Mouse (Mus musculus): ENCODE data around the gene Fam173a. TPM values are rescaled to one million over a fixed set of nuclear protein-coding genes. Genes with fewer than 3 reads are reported as not detected.

The Fam173a gene
- polyA plus RNA-seq, 1 experiment from 2014 or later, result 99.3 TPM

DNA sequence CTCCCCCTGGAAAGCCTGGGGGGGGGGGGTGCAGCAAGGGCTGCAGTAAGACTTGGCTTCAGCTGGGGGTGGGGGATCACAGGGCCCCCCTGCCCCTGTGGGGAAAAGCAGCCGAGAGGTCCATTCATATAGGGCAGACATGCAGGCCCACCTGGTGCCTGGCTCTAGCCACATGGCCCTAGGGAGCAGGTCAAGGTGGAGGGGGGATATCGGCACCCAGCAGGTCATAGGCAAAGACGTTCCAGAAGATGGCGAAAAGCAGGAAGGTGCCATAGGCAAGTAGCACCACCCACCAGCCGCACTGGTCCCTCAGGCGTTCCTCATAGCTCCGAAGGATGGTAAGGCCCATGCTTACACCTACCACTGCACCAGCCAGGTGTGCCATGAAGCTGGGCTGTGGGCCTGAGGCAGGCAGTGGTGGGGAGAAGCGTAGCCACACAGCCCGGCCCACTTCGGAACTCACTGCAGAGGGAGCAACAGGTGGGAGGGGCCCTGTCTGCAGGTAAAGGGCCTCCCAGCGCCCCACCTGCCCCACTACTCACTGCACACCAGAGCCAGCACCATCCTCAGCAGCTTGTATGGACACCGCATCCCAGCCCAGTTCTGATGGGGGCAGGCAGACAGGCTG, 42.0 kb upstream of the Fam173a start:
- Histone ChIP-seq H3K27ac (replicated peaks) (peak overlapping the region; percentile 97; the same call in 1 of the 2 replicates), H3K9ac (peak overlapping the region; percentile 83; the same call in 1 of the 2 replicates), H3K4me3 (replicated peaks) (peak overlapping the region; percentile 86), H3K36me3 (peaks cover 45% of the 10 kb centered on the region), H3K4me1 (peaks cover 66% of the 10 kb centered on the region), H3K4me2 (replicated peaks) (peak overlapping the region; percentile 93), H3K9me3 (replicated peaks) (no peaks in the 10 kb centered on the region), H3K27me3 (no peaks in the 10 kb centered on the region)
- ATAC-seq (ENCODE audit: insufficient number of reproducible peaks, low FRiP score, low TSS enrichment, low read depth), result no peak
- WGBS, result 77% methylated on average over 12 of the region's 12 CpGs

GRCm38 (mm10) chr17:25833961-25834594, 41.4 kb upstream of the Fam173a start:
- Histone ChIP-seq H3K27me3 (no peaks in the 10 kb centered on the region), H3K9ac (peak overlapping the region; percentile 83), H3K27ac (replicated peaks) (peak overlapping the region; percentile 97), H3K4me2 (replicated peaks) (peak overlapping the region; percentile 93), H3K36me3 (peaks cover 41% of the 10 kb centered on the region), H3K4me3 (replicated peaks) (peak overlapping the region; percentile 86), H3K9me3 (replicated peaks) (no peaks in the 10 kb centered on the region), H3K4me1 (peaks cover 72% of the 10 kb centered on the region)
- ATAC-seq (ENCODE audit: insufficient number of reproducible peaks, low FRiP score, low TSS enrichment, low read depth), result no peak
- 36% methylated on average over 6 of the region's 6 CpGs for WGBS

GRCm38 (mm10) chr17:25833291-25833663, 40.6 kb upstream of the Fam173a start, which contains the start of gene Stub1:
Gene Stub1 (minus strand): TSS chr17:25833404.
- Histone ChIP-seq H3K9ac (peak within 1 kb of the TSS; percentile 87), H3K27ac (replicated peaks) (peak within 1 kb of the TSS; percentile 97), H3K27me3 (no peaks in the 10 kb centered on the region), H3K4me2 (replicated peaks) (peak within 1 kb of the TSS; percentile 93), H3K4me1 (peaks cover 79% of the 10 kb centered on the region), H3K36me3 (peaks cover 35% of the 10 kb centered on the region), H3K9me3 (replicated peaks) (no peaks in the 10 kb centered on the region), H3K4me3 (replicated peaks) (peak within 1 kb of the TSS; percentile 86)
- under 1% methylated on average over 24 of the region's 24 CpGs for WGBS
- ATAC-seq (ENCODE audit: insufficient number of reproducible peaks, low FRiP score, low TSS enrichment, low read depth), result peak; percentile 46

DNA sequence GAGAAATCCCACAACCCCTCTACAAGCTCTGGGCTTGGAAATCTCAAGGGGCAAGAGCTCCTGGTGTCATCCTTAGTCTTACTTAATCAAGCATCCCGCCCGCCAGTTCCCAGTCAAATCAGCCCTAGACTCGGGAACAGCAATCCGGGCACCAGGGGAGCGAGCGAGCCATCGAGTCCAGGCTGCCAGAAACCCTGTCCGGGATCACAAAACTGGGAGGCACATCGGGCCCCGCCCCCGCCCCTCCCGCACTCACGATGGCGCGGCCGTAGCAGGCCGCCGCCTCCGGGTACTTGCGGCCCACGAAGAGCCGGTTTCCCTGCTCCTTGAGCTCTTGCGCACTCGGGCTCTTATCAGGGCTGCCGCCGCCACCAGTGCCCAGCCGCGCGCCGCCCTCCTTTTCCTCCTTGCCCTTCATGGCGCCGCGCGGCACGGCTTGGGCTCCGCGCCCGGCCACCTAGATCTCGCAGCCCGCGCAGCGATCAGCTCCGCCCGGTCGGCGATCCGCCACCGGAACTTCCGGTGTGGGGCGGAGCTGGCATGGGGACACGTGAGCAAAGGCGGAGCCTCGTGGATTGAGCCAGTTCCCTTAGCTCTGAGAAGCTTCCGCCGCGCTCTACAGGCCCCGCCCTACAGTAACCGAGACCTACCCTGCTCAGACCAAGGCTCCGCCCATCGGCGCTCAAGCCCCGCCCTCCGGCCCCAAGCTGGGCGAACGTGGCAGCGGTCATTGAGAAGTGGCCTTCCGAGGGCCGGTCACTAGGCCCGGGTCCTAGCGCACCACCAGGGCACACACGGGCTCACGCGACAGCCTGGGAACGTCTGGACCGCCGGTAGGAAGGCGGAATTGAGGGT, 40.0 kb upstream of the Fam173a start:
- no peaks in the 10 kb centered on the region for H3K9me3 ChIP-seq (replicated peaks)
- peaks cover 84% of the 10 kb centered on the region for H3K4me1 ChIP-seq
- peak overlapping the region; percentile 86 for H3K4me3 ChIP-seq (replicated peaks)
- peak; percentile 94 for ATAC-seq (ENCODE audit: insufficient number of reproducible peaks, low FRiP score, low TSS enrichment, low read depth)
- H3K27ac ChIP-seq (replicated peaks), result peak overlapping the region; percentile 97
- WGBS, result under 1% methylated on average over 77 of the region's 77 CpGs
- H3K4me2 ChIP-seq (replicated peaks), result peak overlapping the region; percentile 93
- no peaks in the 10 kb centered on the region for H3K27me3 ChIP-seq
- H3K36me3 ChIP-seq, result peaks cover 30% of the 10 kb centered on the region
- peak overlapping the region; percentile 87 for H3K9ac ChIP-seq

DNA sequence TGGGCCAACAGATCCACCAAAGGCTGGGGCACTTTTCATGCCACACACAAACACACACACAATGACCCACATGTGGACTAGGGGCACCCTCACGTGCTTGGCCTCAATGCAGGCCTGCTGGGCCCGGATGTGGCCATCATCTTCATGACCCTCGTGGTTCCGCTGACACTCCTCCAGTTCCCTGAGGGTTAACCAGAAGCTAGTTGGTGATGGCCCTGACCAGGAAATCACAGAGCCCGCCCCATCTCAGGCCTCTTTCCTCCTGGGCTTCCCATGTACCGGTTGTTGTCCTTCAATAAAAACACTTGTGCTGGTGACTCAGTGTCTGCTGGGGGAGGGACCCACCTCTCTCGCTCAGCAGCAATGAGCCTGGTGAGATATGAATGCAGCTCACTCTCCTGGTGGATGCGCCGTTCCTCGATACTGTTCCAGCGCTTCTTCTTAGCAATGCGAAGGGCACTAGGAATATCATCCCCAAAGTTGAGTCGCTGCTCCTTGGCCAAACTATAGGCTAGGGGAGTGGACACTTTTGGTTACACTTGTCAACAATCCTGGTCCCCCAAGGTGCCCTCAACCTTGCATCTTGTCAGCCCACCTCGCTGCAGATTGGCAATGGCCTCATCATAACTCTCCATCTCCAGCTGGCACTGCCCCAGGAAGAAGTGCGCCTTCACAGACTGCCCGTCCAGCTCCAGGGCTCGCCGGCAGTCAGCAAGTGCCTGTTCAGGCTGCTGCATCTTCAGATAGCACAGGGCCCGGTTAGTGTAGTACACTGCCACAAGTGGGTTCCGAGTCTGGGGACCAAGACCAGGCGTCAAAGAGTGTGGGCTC, 39.0 kb upstream of the Fam173a start:
- H3K36me3 ChIP-seq, result peaks cover 39% of the 10 kb centered on the region
- peak overlapping the region; percentile 97 for H3K27ac ChIP-seq (replicated peaks)

DNA sequence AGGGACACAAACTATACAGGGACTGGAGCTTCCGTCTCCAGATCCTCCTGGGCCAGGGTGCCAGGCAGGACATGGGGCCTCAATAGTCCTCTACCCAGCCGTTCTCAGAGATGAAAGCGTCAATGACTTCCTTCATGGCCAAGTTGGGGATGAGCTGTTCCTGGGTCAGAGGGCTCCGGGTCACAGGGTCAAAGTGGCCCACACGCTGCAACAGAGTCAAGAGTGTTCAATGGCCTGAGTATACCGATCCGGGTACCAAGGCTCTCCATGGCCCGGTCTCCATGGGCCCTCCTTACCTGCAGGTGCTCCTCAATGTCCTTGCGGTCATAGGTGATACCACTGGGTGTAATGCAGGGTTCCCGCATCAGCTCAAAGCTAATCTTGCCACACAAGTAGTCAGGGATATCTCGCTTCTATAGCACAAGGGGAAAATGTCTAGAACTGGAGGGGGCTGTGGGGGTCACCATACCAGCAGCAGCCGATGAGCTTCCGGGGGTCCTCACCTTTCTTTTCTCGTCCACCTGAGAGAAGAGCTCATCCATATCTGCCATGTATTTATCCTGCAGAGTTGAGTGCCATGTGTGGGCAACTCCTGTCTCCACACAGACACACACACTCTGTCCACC, 38.2 kb upstream of the Fam173a start:
- H3K27me3 ChIP-seq, result no peaks in the 10 kb centered on the region
- H3K4me1 ChIP-seq, result peaks cover 71% of the 10 kb centered on the region
- peak overlapping the region; percentile 93 for H3K4me2 ChIP-seq (replicated peaks)
- no peaks in the 10 kb centered on the region for H3K9me3 ChIP-seq (replicated peaks)
- no peak overlapping the region for H3K27ac ChIP-seq (replicated peaks)
- peak overlapping the region; percentile 86 for H3K4me3 ChIP-seq (replicated peaks)
- 81% methylated on average over 14 of the region's 14 CpGs for WGBS
- H3K36me3 ChIP-seq, result peaks cover 46% of the 10 kb centered on the region
- no peak for ATAC-seq (ENCODE audit: insufficient number of reproducible peaks, low FRiP score, low TSS enrichment, low read depth)
- no peak overlapping the region for H3K9ac ChIP-seq

More for the DNA sequence above, 39.0 kb upstream of the Fam173a start:
- H3K27me3 ChIP-seq, result no peaks in the 10 kb centered on the region
- no peaks in the 10 kb centered on the region for H3K9me3 ChIP-seq (replicated peaks)
- peak overlapping the region; percentile 87 for H3K9ac ChIP-seq
- peak overlapping the region; percentile 93 for H3K4me2 ChIP-seq (replicated peaks)
- peaks cover 78% of the 10 kb centered on the region for H3K4me1 ChIP-seq
- WGBS, result 53% methylated on average over 21 of the region's 21 CpGs
- H3K4me3 ChIP-seq (replicated peaks), result peak overlapping the region; percentile 86
- ATAC-seq (ENCODE audit: insufficient number of reproducible peaks, low FRiP score, low TSS enrichment, low read depth), result no peak

DNA sequence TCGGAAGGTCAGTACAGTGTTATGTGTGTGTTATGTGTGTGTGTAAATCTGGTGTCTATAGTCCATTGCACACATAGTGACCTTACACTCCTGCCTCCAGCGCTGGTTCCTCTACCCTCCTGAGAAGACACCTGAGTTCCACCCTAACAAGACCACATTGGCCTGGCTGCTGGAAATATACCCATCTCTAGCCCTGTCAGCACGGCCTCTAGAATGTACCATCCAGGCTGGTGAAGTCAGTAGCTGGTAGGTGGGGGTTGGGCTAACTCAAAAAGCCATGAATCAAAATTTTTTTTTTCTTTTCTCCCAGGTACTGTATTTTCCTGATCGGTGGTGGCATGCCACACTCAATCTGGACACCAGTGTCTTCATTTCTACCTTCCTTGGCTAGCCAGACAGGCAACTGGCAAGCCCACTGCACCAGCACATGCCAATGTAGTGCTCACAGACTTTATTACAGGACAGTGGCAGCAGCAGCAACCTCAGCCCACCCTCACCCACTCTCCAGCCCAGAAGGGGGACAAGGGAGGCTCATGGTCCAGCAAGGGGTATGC, 37.6 kb upstream of the Fam173a start:
- no peaks in the 10 kb centered on the region for H3K27me3 ChIP-seq
- H3K36me3 ChIP-seq, result peaks cover 47% of the 10 kb centered on the region
- H3K4me1 ChIP-seq, result peaks cover 71% of the 10 kb centered on the region
- H3K4me2 ChIP-seq (replicated peaks), result peak overlapping the region; percentile 73
- H3K4me3 ChIP-seq (replicated peaks), result peak overlapping the region; percentile 54
- no peak overlapping the region for H3K27ac ChIP-seq (replicated peaks)
- H3K9me3 ChIP-seq (replicated peaks), result no peaks in the 10 kb centered on the region
- H3K9ac ChIP-seq, result no peak overlapping the region
- no peak for ATAC-seq (ENCODE audit: insufficient number of reproducible peaks, low FRiP score, low TSS enrichment, low read depth)
- WGBS, result 86% methylated on average over 4 of the region's 4 CpGs

DNA sequence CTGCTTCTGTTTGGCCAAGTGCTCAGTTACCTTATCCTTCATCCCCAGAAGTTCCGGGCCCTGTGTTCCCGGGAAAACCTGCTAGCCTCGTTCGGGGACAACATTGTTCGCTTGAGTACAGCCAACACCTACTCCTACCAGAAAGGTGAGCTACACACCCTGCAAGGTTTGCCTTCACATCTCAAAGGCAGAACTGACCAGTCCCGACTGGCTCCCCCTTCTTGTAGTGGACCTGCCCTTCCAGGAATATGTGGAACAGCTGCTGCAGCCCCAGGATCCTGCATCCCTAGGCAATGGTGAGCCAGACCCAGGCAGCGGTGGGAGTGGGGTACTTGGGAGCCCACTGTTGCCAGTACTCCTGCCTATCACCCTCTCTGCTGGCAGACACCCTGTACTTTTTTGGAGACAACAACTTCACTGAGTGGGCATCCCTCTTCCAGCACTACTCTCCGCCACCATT, 36.9 kb upstream of the Fam173a start:
- Histone ChIP-seq H3K4me1 (peaks cover 71% of the 10 kb centered on the region), H3K36me3 (peaks cover 45% of the 10 kb centered on the region), H3K4me2 (replicated peaks) (peak overlapping the region; percentile 73), H3K27me3 (no peaks in the 10 kb centered on the region), H3K27ac (replicated peaks) (peak overlapping the region; percentile 94), H3K9me3 (replicated peaks) (no peaks in the 10 kb centered on the region), H3K4me3 (replicated peaks) (peak overlapping the region; percentile 54), H3K9ac (peak overlapping the region; percentile 54)
- WGBS, result 36% methylated on average over 8 of the region's 8 CpGs
- ATAC-seq (ENCODE audit: insufficient number of reproducible peaks, low FRiP score, low TSS enrichment, low read depth), result no peak

GRCm38 (mm10) chr17:25828712-25829557, 36.2 kb upstream of the Fam173a start, which contains the start of gene Jmjd8:
Gene Jmjd8 (plus strand): TSS chr17:25828867.
- H3K4me1 ChIP-seq, result peaks cover 71% of the 10 kb centered on the region
- peaks cover 45% of the 10 kb centered on the region for H3K36me3 ChIP-seq

More at GRCm38 (mm10) chr17:25828712-25829557, 36.2 kb upstream of the Fam173a start, which contains the start of gene Jmjd8:
- WGBS, result under 1% methylated on average over 32 of the region's 32 CpGs
- Histone ChIP-seq H3K27ac (replicated peaks) (peak within 1 kb of the TSS; percentile 94), H3K9me3 (replicated peaks) (no peaks in the 10 kb centered on the region), H3K9ac (peak within 1 kb of the TSS; percentile 54), H3K4me2 (replicated peaks) (peak within 1 kb of the TSS; percentile 73), H3K27me3 (no peaks in the 10 kb centered on the region), H3K4me3 (replicated peaks) (peak within 1 kb of the TSS; percentile 54)
- no peak for ATAC-seq (ENCODE audit: insufficient number of reproducible peaks, low FRiP score, low TSS enrichment, low read depth)
